Mouse (Mus musculus) megakaryocyte, adult 5-6 weeks (primary cell): ENCODE data around the gene Lce1m. TPM values are rescaled to one million over a fixed set of nuclear protein-coding genes. Genes with fewer than 3 reads are reported as not detected.
"Not testable (repeated sequence)": the region's sequence is repeated elsewhere in the genome, so short reads cannot be mapped to it uniquely, and the experiment has no call there.

ENCODE experiments used
- ATAC-seq: 2 replicates; pipeline ENCODE4 v1.8.0; 2016; ENCODE audit warnings: mild to moderate bottlenecking, inconsistent platforms; ENCODE audit not compliant: poor library complexity, severe bottlenecking
- total RNA-seq, 2 experiments: library from RNA; stranded (forward) in 1 of 2; stranded (reverse) in 1 of 2; fragments of 153-499, 151-499 nt in 1 of 2; fragments of 221-1000, 200-1000 nt in 1 of 2; gene quantifications; 2 replicates each; pipeline versions ENCODE4 v1.2.3 to v1.2.4; 2015 to 2017

Lce1m gene
- not detected in 2 replicates for total RNA-seq (2015)
- total RNA-seq (2017), result not detected in 2 replicates

GRCm38 (mm10) chr3:93018960-93019359, at the start of gene Lce1m:
TSS of gene Lce1m (minus strand) at chr3:93019060.
- no peak for ATAC-seq

- not testable (repeated sequence) for ATAC-seq
Observed at GRCm38 (mm10) chr3:93068523-93068922, 49.7 kb upstream of the Lce1m start, which contains the start of gene Gm4858. TSS of gene Gm4858 (plus strand) at chr3:93068823.

- no peak for ATAC-seq
Observed at GRCm38 (mm10) chr3:93052826-93053474, 34.1 kb upstream of the Lce1m start.

GRCm38 (mm10) chr3:93050182-93050581, 31.3 kb upstream of the Lce1m start:
- ATAC-seq, result no peak

- no peak for ATAC-seq
Observed at GRCm38 (mm10) chr3:93031450-93031849, 12.6 kb upstream of the Lce1m start.

- ATAC-seq, result no peak
Observed at GRCm38 (mm10) chr3:93025486-93025885, 6.6 kb upstream of the Lce1m start.

GRCm38 (mm10) chr3:93023411-93024184, 4.7 kb upstream of the Lce1m start:
- ATAC-seq, result no peak

- no peak for ATAC-seq
Observed at GRCm38 (mm10) chr3:93021171-93021570, 2.3 kb upstream of the Lce1m start.

GRCm38 (mm10) chr3:93015460-93016104, 3.3 kb downstream of the Lce1m start, which contains the start of gene Crct1:
TSS of gene Crct1 (minus strand) at chr3:93015687.
- ATAC-seq, result no peak

- no peak for ATAC-seq
Observed at GRCm38 (mm10) chr3:93014871-93015270, 4.0 kb downstream of the Lce1m start.

GRCm38 (mm10) chr3:93014378-93014801, 4.5 kb downstream of the Lce1m start:
- no peak for ATAC-seq

GRCm38 (mm10) chr3:93002843-93003242, 16.0 kb downstream of the Lce1m start:
- no peak for ATAC-seq

- no peak for ATAC-seq
Observed at GRCm38 (mm10) chr3:93000621-93001020, 18.2 kb downstream of the Lce1m start.

GRCm38 (mm10) chr3:92998691-92999090, 20.2 kb downstream of the Lce1m start:
- ATAC-seq, result peak; percentile 27; the same call in 1 of the 2 replicates

- ATAC-seq, result no peak
Observed at GRCm38 (mm10) chr3:92991926-92992325, 26.9 kb downstream of the Lce1m start, which contains the start of gene Lce3f. TSS of gene Lce3f (plus strand) at chr3:92992226.

GRCm38 (mm10) chr3:92978484-92978883, 40.4 kb downstream of the Lce1m start:
- ATAC-seq, result no peak

Other genes starting within 250 kb of the Lce1m start
- not detected in 2 replicates for gene Lce1i, start 240.2 kb downstream of the Lce1m start, total RNA-seq (2015)
- gene Lce1i, start 240.2 kb downstream of the Lce1m start, total RNA-seq (2017), result not detected in 2 replicates
- not detected in 2 replicates for gene Lce1j, start 228.5 kb downstream of the Lce1m start, total RNA-seq (2015)
- gene Lce1j, start 228.5 kb downstream of the Lce1m start, total RNA-seq (2017), result not detected in 2 replicates
- gene Lce1k, start 211.2 kb downstream of the Lce1m start, total RNA-seq (2015), result not detected in 2 replicates
- gene Lce1k, start 211.2 kb downstream of the Lce1m start, total RNA-seq (2017), result not detected in 2 replicates
- not detected in 2 replicates for gene Kprp, start 191.8 kb downstream of the Lce1m start, total RNA-seq (2015)
- gene Kprp, start 191.8 kb downstream of the Lce1m start, total RNA-seq (2017), result not detected in 2 replicates
- not detected in 2 replicates for gene Lce1l, start 167.8 kb downstream of the Lce1m start, total RNA-seq (2015)
- not detected in 2 replicates for gene Lce1l, start 167.8 kb downstream of the Lce1m start, total RNA-seq (2017)
- not detected in 2 replicates for gene 2310050C09Rik, start 148.8 kb downstream of the Lce1m start, total RNA-seq (2015)
- gene 2310050C09Rik, start 148.8 kb downstream of the Lce1m start, total RNA-seq (2017), result not detected in 2 replicates
- gene Lce3a, start 92.8 kb downstream of the Lce1m start, total RNA-seq (2015), result not detected in 2 replicates
- not detected in 2 replicates for gene Lce3a, start 92.8 kb downstream of the Lce1m start, total RNA-seq (2017)
- gene Lce3b, start 86.1 kb downstream of the Lce1m start, total RNA-seq (2015), result not detected in 2 replicates
- not detected in 2 replicates for gene Lce3b, start 86.1 kb downstream of the Lce1m start, total RNA-seq (2017)
- gene Lce3c, start 74.6 kb downstream of the Lce1m start, total RNA-seq (2015), result not detected in 2 replicates
- not detected in 2 replicates for gene Lce3c, start 74.6 kb downstream of the Lce1m start, total RNA-seq (2017)
- gene Lce3d, start 61.7 kb downstream of the Lce1m start, total RNA-seq (2015), result not detected in 2 replicates
- gene Lce3d, start 61.7 kb downstream of the Lce1m start, total RNA-seq (2017), result not detected in 2 replicates
- gene Lce3e, start 52.0 kb downstream of the Lce1m start, total RNA-seq (2015), result not detected in 2 replicates
- not detected in 2 replicates for gene Lce3e, start 52.0 kb downstream of the Lce1m start, total RNA-seq (2017)
- gene Lce3f, start 26.8 kb downstream of the Lce1m start, total RNA-seq (2015), result not detected in 2 replicates
- not detected in 2 replicates for gene Lce3f, start 26.8 kb downstream of the Lce1m start, total RNA-seq (2017)
- gene Crct1, start 3.4 kb downstream of the Lce1m start, total RNA-seq (2015), result not detected in 2 replicates
- gene Crct1, start 3.4 kb downstream of the Lce1m start, total RNA-seq (2017), result not detected in 2 replicates
- gene Gm4858, start 49.8 kb upstream of the Lce1m start, total RNA-seq (2015), result not detected in 2 replicates
- not detected in 2 replicates for gene Gm4858, start 49.8 kb upstream of the Lce1m start, total RNA-seq (2017)
- not detected in 2 replicates for gene Crnn, start 125.7 kb upstream of the Lce1m start, total RNA-seq (2015)
- gene Crnn, start 125.7 kb upstream of the Lce1m start, total RNA-seq (2017), result not detected in 2 replicates
- not detected in 2 replicates for gene Flg2, start 178.2 kb upstream of the Lce1m start, total RNA-seq (2015)
- gene Flg2, start 178.2 kb upstream of the Lce1m start, total RNA-seq (2017), result not detected in 2 replicates